Mouse (Mus musculus) ovary, postnatal 36 days (tissue): Measurements from ENCODE around the gene Snai3.

Experiments used
- DNase-seq: peaks from one replicate; pipeline ENCODE4 v3.0.0; 2022; ENCODE audit warnings: low spot score, mixed read lengths

The Snai3 gene

GRCm38 (mm10) chr8:122459218-122459900 is 1.2 kb downstream of the Snai3 start:
- DNase-seq, result no peak

- no peak for DNase-seq
These were observed 3.4 kb downstream of the Snai3 start for GRCm38 (mm10) chr8:122457171-122457570.

GRCm38 (mm10) chr8:122454409-122454808 is 6.1 kb downstream of the Snai3 start:
- no peak for DNase-seq

- DNase-seq, result no peak
These were observed 8.4 kb downstream of the Snai3 start for GRCm38 (mm10) chr8:122452154-122452553.

- DNase-seq, result no peak
These were observed 9.3 kb downstream of the Snai3 start for GRCm38 (mm10) chr8:122451161-122451703.

- DNase-seq, result no peak
These were observed 15.3 kb downstream of the Snai3 start for GRCm38 (mm10) chr8:122445203-122445602.

- DNase-seq, result peak; percentile 76
These were observed 16.3 kb downstream of the Snai3 start for GRCm38 (mm10) chr8:122444058-122444748.

- peak; percentile 98 for DNase-seq
These were observed 17.1 kb downstream of the Snai3 start, which contains the start of gene Mvd for GRCm38 (mm10) chr8:122443262-122444006. TSS of gene Mvd (minus strand) at chr8:122443422.

GRCm38 (mm10) chr8:122442781-122443180 is 17.8 kb downstream of the Snai3 start:
- no peak for DNase-seq

- no peak for DNase-seq
These were observed 18.2 kb downstream of the Snai3 start for GRCm38 (mm10) chr8:122442356-122442755.

GRCm38 (mm10) chr8:122441326-122441725 is 19.2 kb downstream of the Snai3 start:
- no peak for DNase-seq

- no peak for DNase-seq
These were observed 21.2 kb downstream of the Snai3 start for GRCm38 (mm10) chr8:122439336-122439735.

GRCm38 (mm10) chr8:122437708-122438331 is 22.7 kb downstream of the Snai3 start:
- no peak for DNase-seq

GRCm38 (mm10) chr8:122436586-122437125 is 23.9 kb downstream of the Snai3 start:
- no peak for DNase-seq

GRCm38 (mm10) chr8:122436146-122436545 is 24.4 kb downstream of the Snai3 start:
- no peak for DNase-seq

- no peak for DNase-seq
These were observed 25.2 kb downstream of the Snai3 start for GRCm38 (mm10) chr8:122435375-122435774.

GRCm38 (mm10) chr8:122433269-122433905 is 27.1 kb downstream of the Snai3 start:
- DNase-seq, result no peak

- DNase-seq, result peak; percentile 70
These were observed 27.9 kb downstream of the Snai3 start, which contains the start of gene Cyba for GRCm38 (mm10) chr8:122432443-122433268. TSS of gene Cyba (minus strand) at chr8:122432930.

GRCm38 (mm10) chr8:122431694-122432442 is 28.7 kb downstream of the Snai3 start:
- DNase-seq, result no peak
